Mouse (Mus musculus) kidney, adult 2 months (tissue): ENCODE results near the gene Flrt1. TPM values are rescaled to one million over a fixed set of nuclear protein-coding genes. Genes with fewer than 3 reads are reported as not detected.

Source experiments
- DNase-seq: peaks from one replicate; pipeline ENCODE4 v3.0.0; 2021
- H3K27ac ChIP-seq: fragments of 200-500 bp; 2 replicates; pipeline ENCODE4 v1.5.1; 2012; ENCODE audit warnings: low read depth, low read length, control low read depth, inconsistent platforms; ENCODE audit not compliant: insufficient read depth
- H3K27me3 ChIP-seq: fragments of 200-500 bp; replicated peaks from 2 replicates; pipeline ENCODE4 v1.6.1; 2012; ENCODE audit warnings: mild to moderate bottlenecking, moderate library complexity, low read length, inconsistent platforms; ENCODE audit not compliant: control insufficient read depth, insufficient read depth
- H3K36me3 ChIP-seq: fragments of 200-500 bp; 2 replicates; pipeline ENCODE4 v1.6.1; 2012; ENCODE audit warnings: mild to moderate bottlenecking, moderate library complexity, low read length, inconsistent platforms; ENCODE audit not compliant: control insufficient read depth, insufficient read depth
- H3K4me1 ChIP-seq: fragments of 200-500 bp; 2 replicates; pipeline ENCODE4 v1.6.1; 2011; ENCODE audit warnings: low read length; ENCODE audit not compliant: control insufficient read depth, insufficient read depth
- H3K4me3 ChIP-seq: fragments of 200-500 bp; 2 replicates; pipeline ENCODE4 v1.5.1; 2011; ENCODE audit warnings: mild to moderate bottlenecking, low read depth, low read length, control low read depth; ENCODE audit not compliant: insufficient read depth
- CTCF ChIP-seq: fragments of 200-500 bp; conservative IDR thresholded peaks from 2 replicates; pipeline ENCODE4 v1.5.1; 2011; ENCODE audit warnings: low read depth, mild to moderate bottlenecking, control low read depth, low read length, moderate library complexity, mixed read lengths; ENCODE audit not compliant: insufficient read depth, insufficient read length
- POLR2A ChIP-seq: fragments of 200-500 bp; IDR thresholded peaks from one replicate; pipeline ENCODE4 v1.6.1; 2011; ENCODE audit warnings: low read depth, low read length, control low read depth
- WGBS: fragments of 180-500 bp; shearing (Covaris S2); methylation state at CpG from one replicate; pipeline ENCODE4 v1.1.7; 2018; 5-methylcytosine and 5-hydroxymethylcytosine counted together
- polyA plus RNA-seq: library from polyadenylated mRNA; depleted of rRNA; stranded (reverse); fragments of >200 nt; gene quantifications from 2 replicates; pipeline ENCODE4 v1.2.3, GENCODE M21; 2012; rRNA removed

Gene Flrt1
- 23.1 and 25.1 TPM in 2 replicates for polyA plus RNA-seq

- no peak for DNase-seq
- 0 out of 2 replicates have a peak, but pooled peaks cover 6% of the 10 kb centered on the region for H3K4me1 ChIP-seq
These were observed at the start of gene Flrt1 for GRCm38 (mm10) chr19:7105544-7105943. Gene Flrt1 (minus strand): TSS chr19:7105729.

GRCm38 (mm10) chr19:7155196-7155595 lies 49.7 kb upstream of the Flrt1 start:
- peaks cover 23% of the 10 kb centered on the region for H3K4me1 ChIP-seq
- no peaks in the 10 kb centered on the region for H3K36me3 ChIP-seq
- H3K27ac ChIP-seq, result no peak overlapping the region
- TF ChIP-seq POLR2A (no peak), CTCF (no peak)
- no peaks in the 10 kb centered on the region for H3K27me3 ChIP-seq
- H3K4me3 ChIP-seq, result no peak overlapping the region
- WGBS, result 50% methylated on average over 6 of the region's 6 CpGs
- DNase-seq, result peak; percentile 48

More at GRCm38 (mm10) chr19:7105544-7105943, at the start of gene Flrt1:
- no peak within 1 kb of the TSS for H3K4me3 ChIP-seq
- TF ChIP-seq POLR2A, result no peak
- TF ChIP-seq CTCF, result no peak
- 39% methylated on average over 9 of the region's 9 CpGs for WGBS
- no peaks in the 10 kb centered on the region for H3K27me3 ChIP-seq
- H3K27ac ChIP-seq, result no peak within 1 kb of the TSS
- no peaks in the 10 kb centered on the region for H3K36me3 ChIP-seq

GRCm38 (mm10) chr19:7153232-7153631 lies 47.7 kb upstream of the Flrt1 start:
- 67% methylated on average over 7 of the region's 7 CpGs for WGBS
- TF ChIP-seq POLR2A (no peak), CTCF (no peak)
- Histone ChIP-seq H3K36me3 (no peaks in the 10 kb centered on the region), H3K4me3 (no peak overlapping the region), H3K27ac (no peak overlapping the region), H3K4me1 (peaks cover 18% of the 10 kb centered on the region), H3K27me3 (no peaks in the 10 kb centered on the region)
- no peak for DNase-seq

- Histone ChIP-seq H3K27me3 (no peaks in the 10 kb centered on the region), H3K27ac (no peak overlapping the region), H3K4me1 (peaks cover 14% of the 10 kb centered on the region), H3K4me3 (no peak overlapping the region), H3K36me3 (no peaks in the 10 kb centered on the region)
- TF ChIP-seq POLR2A, result no peak
- no peak for TF ChIP-seq CTCF
- no peak for DNase-seq
- 81% methylated on average over 6 of the region's 6 CpGs for WGBS
These were observed 46.6 kb upstream of the Flrt1 start for GRCm38 (mm10) chr19:7151927-7152653.

- Histone ChIP-seq H3K27me3 (no peaks in the 10 kb centered on the region), H3K27ac (no peak overlapping the region), H3K4me1 (peaks cover 14% of the 10 kb centered on the region), H3K4me3 (no peak overlapping the region), H3K36me3 (no peaks in the 10 kb centered on the region)
- WGBS, result 78% methylated on average over 7 of the region's 7 CpGs
- no peak for TF ChIP-seq POLR2A
- TF ChIP-seq CTCF, result no peak
- DNase-seq, result no peak
These were observed 45.9 kb upstream of the Flrt1 start for GRCm38 (mm10) chr19:7151300-7151926.

GRCm38 (mm10) chr19:7149158-7149685 lies 43.7 kb upstream of the Flrt1 start:
- Histone ChIP-seq H3K36me3 (no peaks in the 10 kb centered on the region), H3K4me3 (no peak overlapping the region), H3K4me1 (peaks cover 18% of the 10 kb centered on the region), H3K27me3 (no peaks in the 10 kb centered on the region), H3K27ac (no peak overlapping the region)
- DNase-seq, result no peak
- WGBS, result 64% methylated on average over 7 of the region's 7 CpGs
- TF ChIP-seq CTCF, result no peak
- TF ChIP-seq POLR2A, result no peak

- 48% methylated on average over 8 of the region's 8 CpGs for WGBS
- Histone ChIP-seq H3K36me3 (no peaks in the 10 kb centered on the region), H3K4me3 (no peak overlapping the region), H3K27ac (no peak overlapping the region), H3K27me3 (no peaks in the 10 kb centered on the region), H3K4me1 (peaks cover 24% of the 10 kb centered on the region)
- TF ChIP-seq POLR2A (no peak), CTCF (no peak)
- no peak for DNase-seq
These were observed 43.1 kb upstream of the Flrt1 start for GRCm38 (mm10) chr19:7148541-7149085.
